Mouse (Mus musculus) 3134 (cell line): Measurements from ENCODE around the gene Gba.
"Not testable (repeated sequence)": the region's sequence is repeated elsewhere in the genome, so short reads cannot be mapped to it uniquely, and the experiment has no call there.

Experiments
- DNase-seq: peaks from one replicate; pipeline ENCODE4 v3.0.0-alpha.2; 2011; ENCODE audit warnings: low spot score; ENCODE audit not compliant: insufficient read length; ENCODE audit errors: extremely low read depth

Gba gene

DNA sequence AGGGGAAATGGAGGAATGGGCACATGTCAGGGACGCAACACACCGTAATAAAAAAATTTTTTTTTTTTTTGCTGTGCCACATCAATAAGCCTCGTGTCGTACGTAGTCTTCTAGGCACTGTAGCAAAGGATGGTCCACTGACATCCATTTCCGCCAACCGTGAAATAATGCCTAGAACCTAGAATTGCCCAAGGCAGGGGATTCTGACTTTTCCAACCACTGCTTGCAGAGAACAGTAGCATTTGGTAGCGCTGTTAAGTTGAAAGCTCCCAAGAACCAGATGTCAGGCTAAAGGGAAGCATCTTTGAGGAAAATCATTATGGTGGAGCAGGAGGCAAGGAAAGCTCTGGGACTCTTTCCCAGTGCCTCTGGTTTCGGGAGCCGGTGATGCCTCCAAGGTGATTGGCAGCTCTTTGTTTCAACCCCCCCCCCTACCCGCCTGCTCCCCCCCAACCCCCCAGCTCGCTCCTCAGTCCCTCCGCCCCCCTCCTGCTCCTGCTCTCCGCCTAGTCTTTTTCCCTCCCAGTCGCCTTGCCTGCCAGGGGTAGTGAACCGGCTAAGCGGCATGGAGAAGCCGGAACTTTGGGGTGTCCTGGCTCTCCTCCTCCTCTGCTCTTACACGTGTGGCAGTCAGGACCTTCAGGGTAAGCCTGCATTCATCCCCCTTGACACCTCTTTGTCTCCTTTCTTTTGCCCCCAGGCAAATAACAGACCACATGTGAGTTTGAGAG, 12.1 kb downstream of the Gba start, which contains the start of gene Thbs3:
Gene Thbs3 (plus strand): TSS at position 500 of the 731 bp plus-strand sequence.
- DNase-seq, result no peak

DNA sequence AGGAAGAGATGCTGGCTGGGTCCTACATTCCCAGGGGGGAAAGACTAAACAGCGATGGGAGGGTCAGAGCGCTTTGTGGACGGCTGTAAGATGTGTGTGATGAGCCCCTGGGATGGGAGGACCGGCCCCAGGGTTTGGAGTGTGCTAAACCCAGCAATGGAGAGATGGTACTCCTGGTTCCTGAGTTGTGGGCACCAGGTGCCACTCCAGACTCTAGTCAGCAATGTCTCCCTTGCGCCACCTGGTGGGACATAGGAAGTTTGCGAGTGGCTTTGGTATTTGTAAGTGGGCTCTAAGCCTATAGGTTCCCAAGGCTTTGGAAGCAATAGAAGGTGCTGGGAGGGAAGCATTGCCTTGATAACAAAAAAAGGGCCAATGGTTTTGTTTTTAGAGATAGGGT, 13.1 kb downstream of the Gba start:
- peak; percentile 60 for DNase-seq

DNA sequence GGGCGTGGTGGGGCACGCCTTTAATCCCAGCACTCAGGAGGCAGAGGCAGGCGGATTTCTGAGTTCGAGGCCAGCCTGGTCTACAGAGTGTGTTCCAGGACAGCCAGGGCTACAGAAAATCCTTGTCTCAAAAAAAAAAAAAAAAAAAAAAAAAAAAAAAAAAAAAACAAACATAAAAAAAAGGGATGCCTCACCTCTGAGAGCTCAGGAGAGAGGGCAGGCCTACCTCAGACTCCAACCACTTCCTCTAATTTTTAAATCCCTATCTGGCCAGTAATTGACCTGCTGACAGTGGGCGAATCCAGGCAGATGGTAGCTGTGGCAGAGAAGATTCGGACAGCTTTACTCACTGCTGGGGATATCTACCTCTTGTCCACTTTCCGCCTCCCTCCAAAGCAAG, 13.7 kb downstream of the Gba start:
- not testable (repeated sequence) for DNase-seq

DNA sequence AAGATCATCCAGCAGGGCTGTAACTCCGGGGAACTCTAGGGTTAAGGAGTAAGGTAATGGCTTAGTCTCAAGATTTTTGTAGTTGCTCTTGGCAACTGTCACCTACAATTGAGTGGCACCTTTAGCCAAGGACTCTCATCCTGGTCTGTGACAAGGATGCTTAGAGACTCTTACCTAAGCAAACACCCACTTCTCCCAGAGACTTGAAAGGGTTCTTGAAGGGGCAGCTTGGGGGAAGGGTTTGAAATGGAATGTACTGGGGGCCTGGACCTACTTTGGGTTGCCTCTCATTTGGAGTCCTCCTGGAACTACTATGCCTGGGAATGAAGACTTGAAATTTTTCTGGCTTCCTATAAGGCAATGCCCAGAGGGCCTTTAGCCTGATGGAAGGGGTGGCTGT, 15.5 kb downstream of the Gba start:
- no peak for DNase-seq

DNA sequence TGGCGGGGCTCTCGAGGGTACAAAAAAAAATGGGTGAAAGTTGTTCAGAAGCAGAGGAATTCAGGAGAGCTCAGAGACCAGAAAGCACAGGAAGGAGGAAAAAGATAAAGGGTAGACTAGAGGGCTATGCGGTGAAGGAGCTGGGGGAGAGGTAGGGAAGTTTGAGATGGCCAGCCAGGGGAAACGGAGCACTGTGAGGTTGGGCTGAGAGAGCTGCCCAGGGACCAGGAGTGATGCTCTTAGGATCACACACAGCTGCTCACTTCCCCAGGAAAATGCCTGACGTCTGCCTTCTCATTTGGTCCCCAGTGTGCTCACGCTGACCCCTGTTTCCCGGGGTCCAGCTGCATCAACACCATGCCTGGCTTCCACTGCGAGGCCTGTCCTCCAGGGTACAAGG, 16.8 kb downstream of the Gba start:
- no peak for DNase-seq

DNA sequence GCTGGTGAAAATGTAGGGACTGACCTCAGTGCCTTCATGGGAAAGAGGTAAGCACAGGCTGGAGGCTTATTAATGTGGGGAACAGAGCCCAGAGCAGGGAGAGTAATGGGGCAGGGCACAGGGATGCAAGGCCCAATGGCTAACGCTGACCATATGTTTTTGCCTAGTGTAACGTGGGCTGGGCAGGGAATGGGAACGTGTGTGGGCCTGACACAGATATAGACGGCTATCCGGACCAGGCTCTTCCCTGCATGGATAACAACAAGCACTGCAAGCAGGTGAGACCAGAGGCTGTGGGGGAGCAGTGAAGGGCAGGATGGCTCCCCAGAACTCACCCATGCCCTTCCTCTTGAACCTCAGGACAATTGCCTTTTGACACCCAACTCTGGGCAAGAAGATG, 18.4 kb downstream of the Gba start:
- no peak for DNase-seq

DNA sequence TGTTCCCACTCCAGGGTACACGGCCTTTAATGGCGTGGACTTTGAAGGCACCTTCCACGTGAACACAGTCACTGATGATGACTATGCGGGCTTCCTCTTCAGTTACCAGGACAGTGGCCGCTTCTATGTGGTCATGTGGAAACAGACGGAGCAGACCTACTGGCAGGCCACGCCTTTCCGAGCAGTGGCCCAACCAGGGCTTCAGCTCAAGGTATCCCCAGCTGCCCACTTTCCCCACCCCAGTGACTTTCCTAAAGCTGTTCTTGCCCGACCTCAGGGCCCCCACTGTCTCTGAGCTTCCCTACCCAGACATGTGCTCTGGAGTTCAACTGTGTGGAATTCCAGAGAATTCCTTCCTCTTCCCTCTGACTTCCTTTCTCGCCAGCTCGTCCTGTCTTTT, 22.1 kb downstream of the Gba start:
- no peak for DNase-seq

DNA sequence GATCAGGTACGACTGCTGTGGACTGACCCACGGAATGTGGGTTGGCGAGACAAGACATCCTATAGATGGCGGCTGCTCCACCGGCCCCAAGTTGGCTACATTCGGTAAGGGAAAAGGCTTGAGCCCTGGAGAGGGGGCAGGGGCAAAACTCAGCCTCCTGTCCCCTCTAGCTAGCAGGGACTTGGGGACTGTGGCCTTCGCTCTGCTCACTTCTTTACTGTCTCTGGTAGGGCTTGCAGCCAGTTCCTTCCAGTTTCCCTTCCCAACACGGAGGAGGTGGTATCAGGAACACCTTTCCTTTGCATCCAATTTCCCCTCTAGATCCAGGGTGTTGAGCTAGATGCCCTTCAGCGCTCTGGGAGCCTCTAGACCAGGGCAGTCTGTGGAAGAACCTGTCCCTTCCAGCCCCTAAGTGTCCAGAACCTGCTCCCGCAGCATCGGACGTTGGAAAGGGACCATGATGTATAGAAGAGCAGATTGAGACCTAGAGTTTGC, 22.6 kb downstream of the Gba start:
- DNase-seq, result no peak

DNA sequence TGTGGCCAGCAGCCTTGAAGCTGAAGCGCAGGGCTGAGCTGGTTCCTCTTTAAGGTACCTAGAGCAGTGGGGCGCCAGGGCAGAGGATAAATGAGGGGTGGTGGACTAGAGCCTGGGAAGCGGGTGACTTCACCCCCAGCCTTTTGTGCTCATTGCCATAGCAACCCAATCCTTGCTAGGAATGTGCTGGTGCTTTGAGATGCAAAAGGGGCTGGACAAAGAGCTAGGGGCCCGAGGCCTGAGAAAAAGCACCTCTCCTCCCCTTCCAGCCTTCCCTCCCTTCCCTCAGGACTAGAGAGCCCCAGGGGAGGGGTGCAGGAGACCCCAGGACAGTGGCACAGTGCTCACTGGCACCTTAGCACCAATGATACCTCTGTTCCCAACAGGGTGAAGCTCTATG, 23.2 kb downstream of the Gba start:
- DNase-seq, result no peak

DNA sequence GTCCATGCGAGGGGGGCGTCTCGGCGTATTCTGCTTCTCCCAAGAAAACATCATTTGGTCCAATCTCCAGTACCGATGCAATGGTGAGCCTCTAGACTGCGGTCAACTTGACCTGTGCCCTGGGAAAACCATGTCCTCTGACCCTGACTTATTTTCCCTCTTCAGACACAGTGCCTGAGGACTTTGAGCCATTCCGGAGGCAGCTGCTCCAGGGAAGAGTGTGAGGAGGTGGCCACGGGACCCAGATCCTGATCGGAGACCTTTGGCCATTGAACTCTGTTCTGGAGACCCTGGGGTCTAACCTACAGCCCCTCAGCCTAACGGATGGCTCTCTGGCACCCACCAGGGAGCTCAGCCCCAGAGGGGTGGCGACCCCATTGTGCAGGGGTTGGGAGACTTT, 23.6 kb downstream of the Gba start:
- DNase-seq, result no peak

DNA sequence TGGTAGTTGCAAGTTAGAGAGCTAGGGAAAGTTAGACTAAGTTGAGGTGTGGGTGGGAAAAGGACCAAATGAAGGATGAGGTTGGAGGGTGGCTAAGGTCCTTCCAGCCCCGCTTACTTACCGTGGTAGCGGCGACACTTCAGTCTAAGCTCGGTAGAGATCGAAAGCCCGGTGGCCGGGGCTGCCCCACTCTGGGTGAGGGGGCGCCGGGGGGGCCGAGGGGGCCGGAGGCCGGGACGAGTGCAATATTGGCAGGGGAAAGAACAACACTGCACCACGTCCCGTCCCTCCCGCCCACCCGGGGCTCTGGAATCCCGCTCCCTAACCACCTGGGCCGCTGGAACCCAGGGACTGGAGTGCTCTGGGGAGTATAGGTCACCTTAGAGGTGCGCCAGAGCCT, 24.2 kb downstream of the Gba start, which contains the start of gene Mtx1:
Gene Mtx1 (minus strand): TSS at position 189 of the 400 bp plus-strand sequence.
- no peak for DNase-seq

DNA sequence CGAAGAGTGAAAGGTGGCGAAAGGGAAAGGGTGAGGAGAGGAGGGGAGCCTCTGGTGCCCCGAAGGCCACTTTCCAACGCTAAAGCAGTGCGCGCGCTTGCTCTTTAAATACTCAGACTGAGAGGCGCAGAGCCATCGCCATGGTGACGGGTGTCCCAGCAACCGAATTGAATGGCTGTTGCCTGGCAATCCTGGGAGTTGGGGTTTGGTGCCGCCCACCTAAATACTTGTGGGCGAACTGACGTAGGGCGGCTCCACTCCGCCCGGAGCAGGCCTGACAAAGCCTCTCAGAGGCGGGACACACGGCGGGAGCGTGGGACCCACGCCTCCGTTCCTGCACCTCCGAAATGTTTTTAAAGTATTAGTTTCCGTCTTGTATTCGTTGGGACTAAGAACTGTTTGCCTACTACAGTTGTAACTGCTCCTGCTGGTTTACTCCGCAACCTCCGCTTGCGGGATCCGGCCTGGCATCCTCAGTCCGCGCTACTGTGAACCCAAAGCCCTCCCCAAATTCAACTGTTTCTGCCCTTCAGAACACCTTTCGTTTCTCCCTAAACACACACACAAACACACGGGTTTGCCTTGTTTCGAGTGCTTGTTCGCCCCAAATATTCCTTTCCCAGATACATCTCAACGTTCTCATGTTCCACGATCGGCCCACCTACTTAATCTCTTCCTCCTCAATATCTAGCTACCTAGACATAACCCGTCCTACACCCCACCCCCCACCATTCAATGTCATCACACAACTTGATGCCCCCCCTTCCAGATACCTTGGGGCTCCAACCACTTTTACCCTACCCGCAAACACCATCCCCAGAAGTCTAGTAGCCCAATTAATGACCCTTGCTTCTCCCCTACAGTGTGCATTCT, 24.8 kb downstream of the Gba start:
- DNase-seq, result peak; percentile 41

DNA sequence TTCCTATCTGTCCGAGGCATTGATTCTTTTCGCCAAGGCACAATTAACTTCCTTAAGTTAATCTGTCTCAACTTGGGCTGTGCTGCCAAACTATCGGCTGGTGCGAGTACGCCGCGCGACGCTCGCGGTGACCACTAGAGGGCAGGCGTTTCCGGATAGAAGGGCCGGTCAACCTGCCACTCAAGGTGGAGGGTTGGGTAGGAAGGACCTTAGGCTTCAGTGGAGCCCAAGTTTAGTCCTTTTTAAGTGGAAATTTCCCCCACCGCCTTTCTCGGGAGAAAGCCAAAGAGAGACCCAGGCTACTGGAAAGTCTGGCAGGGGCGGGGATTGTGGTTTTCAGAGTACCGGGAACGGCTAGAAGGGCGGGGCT, 25.4 kb downstream of the Gba start:
- peak; percentile 84 for DNase-seq

DNA sequence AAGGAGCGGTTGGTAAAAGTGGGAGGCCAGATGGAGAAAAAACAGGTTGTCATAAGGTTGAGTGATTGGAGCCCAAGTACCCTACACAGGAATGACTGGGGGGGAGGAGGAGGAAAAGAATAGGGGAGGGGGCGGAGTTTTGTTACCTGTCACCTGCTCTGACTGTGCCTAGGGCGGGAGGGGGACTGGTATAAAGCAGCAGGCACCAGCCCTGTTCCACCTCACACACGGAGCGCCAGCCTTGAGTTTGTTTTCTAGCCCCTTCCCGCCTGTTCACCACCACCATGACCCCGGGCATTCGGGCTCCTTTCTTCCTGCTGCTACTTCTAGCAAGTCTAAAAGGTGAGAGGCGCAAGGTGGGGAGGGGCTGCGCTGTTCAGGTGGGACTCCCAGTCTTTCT, 26.1 kb downstream of the Gba start, which contains the start of gene Muc1:
Gene Muc1 (plus strand): TSS at position 222 of the 400 bp plus-strand sequence.
- DNase-seq, result no peak

DNA sequence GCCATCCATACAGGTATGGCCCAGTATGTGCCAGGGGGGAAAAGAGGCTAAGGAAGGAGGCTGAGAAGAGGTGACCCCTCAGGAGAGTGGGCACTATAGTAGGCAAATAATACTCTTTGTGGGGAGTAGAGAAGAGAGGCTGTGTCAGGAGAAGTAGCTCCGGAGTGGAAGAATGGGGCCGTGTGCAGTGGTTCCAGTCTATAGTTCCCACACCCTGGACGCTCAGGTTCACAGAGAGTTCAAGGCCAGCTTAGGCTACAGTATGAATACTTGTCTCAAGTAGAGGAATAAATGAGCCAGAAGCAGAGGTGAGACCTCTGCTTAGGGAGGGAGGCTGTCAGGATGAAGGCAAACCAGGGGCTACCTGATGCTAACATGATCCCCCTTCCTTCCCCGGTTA, 26.5 kb downstream of the Gba start:
- no peak for DNase-seq

DNA sequence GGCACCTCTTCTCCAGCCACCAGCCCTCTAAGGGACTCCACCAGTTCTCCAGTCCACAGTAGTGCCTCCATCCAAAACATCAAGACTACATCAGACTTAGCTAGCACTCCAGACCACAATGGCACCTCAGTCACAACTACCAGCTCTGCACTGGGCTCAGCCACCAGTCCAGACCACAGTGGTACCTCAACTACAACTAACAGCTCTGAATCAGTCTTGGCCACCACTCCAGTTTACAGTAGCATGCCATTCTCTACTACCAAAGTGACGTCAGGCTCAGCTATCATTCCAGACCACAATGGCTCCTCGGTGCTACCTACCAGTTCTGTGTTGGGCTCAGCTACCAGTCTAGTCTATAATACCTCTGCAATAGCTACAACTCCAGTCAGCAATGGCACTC, 27.8 kb downstream of the Gba start:
- DNase-seq, result no peak

DNA sequence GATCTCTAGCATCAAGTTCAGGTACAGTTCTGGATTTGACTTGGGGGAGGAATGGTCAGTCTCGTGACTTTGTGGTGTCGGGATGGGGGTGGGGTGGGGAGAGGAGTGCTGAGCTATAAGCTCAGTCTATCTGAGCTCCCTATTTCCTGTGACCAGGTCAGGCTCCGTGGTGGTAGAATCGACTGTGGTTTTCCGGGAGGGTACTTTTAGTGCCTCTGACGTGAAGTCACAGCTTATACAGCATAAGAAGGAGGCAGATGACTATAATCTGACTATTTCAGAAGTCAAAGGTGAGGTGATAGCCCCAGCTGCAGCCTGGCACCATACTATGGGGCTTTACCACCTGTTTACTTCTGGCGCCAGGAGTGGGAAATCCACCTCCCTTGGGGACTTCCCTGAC, 28.6 kb downstream of the Gba start:
- no peak for DNase-seq

DNA sequence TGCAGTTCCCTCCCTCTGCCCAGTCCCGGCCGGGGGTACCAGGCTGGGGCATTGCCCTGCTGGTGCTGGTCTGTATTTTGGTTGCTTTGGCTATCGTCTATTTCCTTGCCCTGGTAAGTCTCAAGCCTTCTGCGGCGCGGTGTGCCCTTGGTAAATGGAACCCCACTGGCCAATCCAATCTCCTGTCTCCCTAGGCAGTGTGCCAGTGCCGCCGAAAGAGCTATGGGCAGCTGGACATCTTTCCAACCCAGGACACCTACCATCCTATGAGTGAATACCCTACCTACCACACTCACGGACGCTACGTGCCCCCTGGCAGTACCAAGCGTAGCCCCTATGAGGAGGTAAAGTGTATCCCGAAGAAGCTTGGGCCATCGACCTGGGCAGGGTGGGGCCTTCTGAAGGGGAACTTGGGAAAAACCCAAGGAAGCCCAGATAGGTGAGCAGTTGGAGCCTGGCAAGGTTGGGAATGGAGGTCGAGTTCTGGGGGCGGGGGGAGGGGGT, 29.1 kb downstream of the Gba start:
- no peak for DNase-seq

DNA sequence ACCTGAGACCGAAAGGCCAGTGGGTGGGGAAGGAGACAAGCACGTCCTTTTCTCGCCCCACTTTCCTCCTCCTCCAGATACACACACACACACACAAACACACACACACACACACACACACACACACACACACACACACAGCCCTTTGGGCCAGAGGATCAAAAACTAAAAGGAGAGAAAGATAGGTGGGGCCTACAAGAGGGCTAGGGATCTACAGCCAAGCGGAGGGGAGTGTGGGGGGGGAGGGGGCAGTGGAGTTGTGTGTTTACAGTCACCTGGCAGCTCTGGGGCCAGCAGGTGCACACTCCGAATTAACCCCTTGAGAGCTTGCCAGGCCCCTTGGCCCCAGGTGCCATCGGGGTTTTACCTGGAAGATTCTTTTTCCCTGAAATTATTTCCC, 29.9 kb downstream of the Gba start:
- DNase-seq, result no peak

DNA sequence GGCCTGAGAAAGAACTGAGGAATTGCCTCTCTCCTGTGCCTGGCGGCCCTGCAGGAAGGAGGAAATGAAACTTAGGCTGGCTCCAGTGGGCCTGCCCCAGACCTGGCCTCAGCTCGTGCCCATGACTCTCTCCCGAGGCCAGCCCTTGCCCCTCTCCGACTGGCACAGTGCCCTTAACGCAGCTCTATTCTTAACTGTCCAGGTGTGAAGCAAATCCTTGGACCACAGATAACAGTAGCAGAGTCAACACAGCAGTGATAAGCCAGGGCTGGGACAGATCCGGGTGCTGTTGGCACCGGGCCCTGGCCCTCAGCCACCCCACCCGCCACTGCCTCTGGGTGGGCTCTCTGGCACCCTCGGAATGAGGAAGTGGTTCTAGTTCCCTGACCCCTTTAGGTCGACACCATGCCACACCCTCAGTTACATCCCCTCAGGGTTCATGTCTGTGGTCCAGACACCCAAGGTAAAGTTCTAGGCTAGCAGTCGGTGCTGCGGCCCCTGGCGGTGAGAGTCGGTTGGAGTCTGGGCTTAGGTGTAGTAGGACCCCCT, 30.9 kb downstream of the Gba start:
- peak; percentile 44 for DNase-seq

DNA sequence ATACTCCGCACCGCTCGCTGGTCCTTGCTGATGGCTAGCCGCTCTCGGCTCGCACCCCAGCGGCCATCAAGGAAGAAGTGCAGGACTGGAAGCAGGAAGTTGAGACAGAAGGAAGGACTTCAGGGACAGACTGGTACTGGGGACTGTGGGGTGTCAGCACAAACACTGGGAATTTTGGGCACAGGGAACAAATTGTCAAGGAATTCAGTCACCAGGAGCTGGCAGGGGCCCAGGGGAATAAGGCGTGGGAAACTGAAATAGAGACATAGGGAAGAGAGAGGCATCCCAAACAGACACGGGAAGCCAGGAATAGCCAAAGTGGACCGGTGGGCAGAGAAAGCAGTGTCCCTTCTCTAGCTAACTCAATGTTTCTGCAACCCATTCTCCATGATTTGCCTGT, 33.8 kb downstream of the Gba start:
- DNase-seq, result no peak
